Mouse (Mus musculus): ENCODE measurements around the gene Foxn3. TPM values are rescaled to one million over a fixed set of nuclear protein-coding genes. Genes with fewer than 3 reads are reported as not detected.

Foxn3 gene
- polyA plus RNA-seq, 1 experiment from 2014 or later: 66.2 TPM

- H3K36me3 ChIP-seq: peaks cover 20% of the 10 kb centered on the region
- peaks cover 59% of the 10 kb centered on the region for H3K4me1 ChIP-seq (replicated peaks)
- no peaks in the 10 kb centered on the region for H3K9me3 ChIP-seq (replicated peaks)
- no peak overlapping the region for H3K27ac ChIP-seq (ENCODE audit: poor library complexity, severe bottlenecking)
- H3K27me3 ChIP-seq (replicated peaks): no peaks in the 10 kb centered on the region
- H3K4me2 ChIP-seq: no peak overlapping the region
- H3K4me3 ChIP-seq: no peak overlapping the region
- H3K9ac ChIP-seq: no peak overlapping the region
- ATAC-seq (ENCODE audit: insufficient number of reproducible peaks, low FRiP score): no peak
- WGBS: 66% methylated on average over 13 of the region's 13 CpGs
Measured at GRCm38 (mm10) chr12:99340418-99341182, 222.8 kb downstream of the Foxn3 start.

GRCm38 (mm10) chr12:99339640-99340325 lies 223.6 kb downstream of the Foxn3 start:
- Histone ChIP-seq H3K4me2 (no peak overlapping the region), H3K27ac (ENCODE audit: poor library complexity, severe bottlenecking) (no peak overlapping the region), H3K9ac (no peak overlapping the region), H3K36me3 (peaks cover 20% of the 10 kb centered on the region), H3K4me1 (replicated peaks) (peaks cover 56% of the 10 kb centered on the region), H3K27me3 (replicated peaks) (no peaks in the 10 kb centered on the region), H3K9me3 (replicated peaks) (no peaks in the 10 kb centered on the region), H3K4me3 (no peak overlapping the region)
- no peak for ATAC-seq (ENCODE audit: insufficient number of reproducible peaks, low FRiP score)
- WGBS: 95% methylated on average over 11 of the region's 11 CpGs

- no peak overlapping the region for H3K27ac ChIP-seq (ENCODE audit: poor library complexity, severe bottlenecking)
- H3K4me1 ChIP-seq (replicated peaks): peaks cover 61% of the 10 kb centered on the region
- ATAC-seq (ENCODE audit: insufficient number of reproducible peaks, low FRiP score): no peak
- no peaks in the 10 kb centered on the region for H3K9me3 ChIP-seq (replicated peaks)
- H3K4me3 ChIP-seq: no peak overlapping the region
- H3K4me2 ChIP-seq: no peak overlapping the region
- peaks cover 17% of the 10 kb centered on the region for H3K36me3 ChIP-seq
- H3K9ac ChIP-seq: no peak overlapping the region
- 74% methylated on average over 2 of the region's 2 CpGs for WGBS
- H3K27me3 ChIP-seq (replicated peaks): no peaks in the 10 kb centered on the region
Measured at GRCm38 (mm10) chr12:99338754-99339153, 224.6 kb downstream of the Foxn3 start.

GRCm38 (mm10) chr12:99337171-99337435 lies 226.3 kb downstream of the Foxn3 start:
- 81% methylated on average over 3 of the region's 3 CpGs for WGBS
- Histone ChIP-seq H3K4me1 (replicated peaks) (peaks cover 65% of the 10 kb centered on the region), H3K27me3 (replicated peaks) (no peaks in the 10 kb centered on the region), H3K36me3 (peaks cover 21% of the 10 kb centered on the region), H3K4me2 (peak overlapping the region; percentile 32; the same call in 1 of the 2 replicates), H3K27ac (ENCODE audit: poor library complexity, severe bottlenecking) (peak overlapping the region; percentile 83), H3K9ac (no peak overlapping the region), H3K9me3 (replicated peaks) (no peaks in the 10 kb centered on the region), H3K4me3 (no peak overlapping the region)
- peak; percentile 49; the same call in 1 of the 2 replicates for ATAC-seq (ENCODE audit: insufficient number of reproducible peaks, low FRiP score)

- H3K27me3 ChIP-seq (replicated peaks): no peaks in the 10 kb centered on the region
- 30% methylated on average over 12 of the region's 12 CpGs for WGBS
- H3K9ac ChIP-seq: 0 out of 2 replicates have a peak overlapping the region, but pooled peaks have one; percentile 1
- peaks cover 65% of the 10 kb centered on the region for H3K4me1 ChIP-seq (replicated peaks)
- H3K9me3 ChIP-seq (replicated peaks): no peaks in the 10 kb centered on the region
- H3K4me3 ChIP-seq: no peak overlapping the region
- peak overlapping the region; percentile 32 for H3K4me2 ChIP-seq
- peak; percentile 43 for ATAC-seq (ENCODE audit: insufficient number of reproducible peaks, low FRiP score)
- peaks cover 21% of the 10 kb centered on the region for H3K36me3 ChIP-seq
- H3K27ac ChIP-seq (ENCODE audit: poor library complexity, severe bottlenecking): peak overlapping the region; percentile 83
Measured at GRCm38 (mm10) chr12:99336349-99337170, 226.8 kb downstream of the Foxn3 start.

GRCm38 (mm10) chr12:99335628-99336027 lies 227.8 kb downstream of the Foxn3 start:
- peaks cover 65% of the 10 kb centered on the region for H3K4me1 ChIP-seq (replicated peaks)
- ATAC-seq (ENCODE audit: insufficient number of reproducible peaks, low FRiP score): no peak
- H3K36me3 ChIP-seq: peaks cover 16% of the 10 kb centered on the region
- WGBS: 76% methylated on average over 9 of the region's 9 CpGs
- H3K4me2 ChIP-seq: no peak overlapping the region
- no peak overlapping the region for H3K27ac ChIP-seq (ENCODE audit: poor library complexity, severe bottlenecking)
- H3K4me3 ChIP-seq: no peak overlapping the region
- H3K27me3 ChIP-seq (replicated peaks): no peaks in the 10 kb centered on the region
- no peaks in the 10 kb centered on the region for H3K9me3 ChIP-seq (replicated peaks)
- H3K9ac ChIP-seq: no peak overlapping the region

- Histone ChIP-seq H3K4me3 (no peak overlapping the region), H3K4me1 (replicated peaks) (peaks cover 77% of the 10 kb centered on the region), H3K27ac (ENCODE audit: poor library complexity, severe bottlenecking) (no peak overlapping the region), H3K9me3 (replicated peaks) (no peaks in the 10 kb centered on the region), H3K9ac (no peak overlapping the region), H3K4me2 (no peak overlapping the region), H3K27me3 (replicated peaks) (no peaks in the 10 kb centered on the region), H3K36me3 (peaks cover 9% of the 10 kb centered on the region; the same call in 1 of the 2 replicates)
- ATAC-seq (ENCODE audit: insufficient number of reproducible peaks, low FRiP score): no peak
- WGBS: 87% methylated on average over 9 of the region's 9 CpGs
Measured at GRCm38 (mm10) chr12:99334026-99334425, 229.4 kb downstream of the Foxn3 start.

- Histone ChIP-seq H3K4me3 (no peak overlapping the region), H3K9me3 (replicated peaks) (no peaks in the 10 kb centered on the region), H3K36me3 (peaks cover 9% of the 10 kb centered on the region; the same call in 1 of the 2 replicates), H3K27ac (ENCODE audit: poor library complexity, severe bottlenecking) (no peak overlapping the region), H3K9ac (no peak overlapping the region), H3K4me2 (no peak overlapping the region), H3K4me1 (replicated peaks) (peaks cover 77% of the 10 kb centered on the region), H3K27me3 (replicated peaks) (no peaks in the 10 kb centered on the region)
- whole genome bisulfite sequencing: 81% methylated on average over 20 of the region's 20 CpGs
- no peak for ATAC-seq (ENCODE audit: insufficient number of reproducible peaks, low FRiP score)
Measured at GRCm38 (mm10) chr12:99333304-99333968, 229.9 kb downstream of the Foxn3 start.

GRCm38 (mm10) chr12:99332144-99332807 lies 231.1 kb downstream of the Foxn3 start:
- no peak for ATAC-seq (ENCODE audit: insufficient number of reproducible peaks, low FRiP score)
- Histone ChIP-seq H3K4me1 (replicated peaks) (peaks cover 74% of the 10 kb centered on the region), H3K27me3 (replicated peaks) (no peaks in the 10 kb centered on the region), H3K27ac (ENCODE audit: poor library complexity, severe bottlenecking) (peak overlapping the region; percentile 1; the same call in 1 of the 2 replicates), H3K9ac (no peak overlapping the region), H3K4me3 (no peak overlapping the region), H3K4me2 (no peak overlapping the region), H3K36me3 (peaks cover 9% of the 10 kb centered on the region; the same call in 1 of the 2 replicates), H3K9me3 (replicated peaks) (no peaks in the 10 kb centered on the region)
- 54% methylated on average over 16 of the region's 16 CpGs for WGBS

GRCm38 (mm10) chr12:99331341-99331947 lies 231.9 kb downstream of the Foxn3 start:
- H3K27ac ChIP-seq (ENCODE audit: poor library complexity, severe bottlenecking): no peak overlapping the region
- no peak overlapping the region for H3K9ac ChIP-seq
- 12% methylated on average over 7 of the region's 8 CpGs for WGBS
- no peak overlapping the region for H3K4me2 ChIP-seq
- no peak overlapping the region for H3K4me3 ChIP-seq
- peaks cover 9% of the 10 kb centered on the region; the same call in 1 of the 2 replicates for H3K36me3 ChIP-seq
- H3K9me3 ChIP-seq (replicated peaks): no peaks in the 10 kb centered on the region
- ATAC-seq (ENCODE audit: insufficient number of reproducible peaks, low FRiP score): peak; percentile 56
- H3K27me3 ChIP-seq (replicated peaks): no peaks in the 10 kb centered on the region
- peaks cover 72% of the 10 kb centered on the region for H3K4me1 ChIP-seq (replicated peaks)
